Mouse (Mus musculus): ENCODE data around the gene Scn2b. TPM values are rescaled to one million over a fixed set of nuclear protein-coding genes. Genes with fewer than 3 reads are reported as not detected.

Scn2b gene
- polyA plus RNA-seq, 1 experiment from 2014 or later, result 4.9 TPM

DNA sequence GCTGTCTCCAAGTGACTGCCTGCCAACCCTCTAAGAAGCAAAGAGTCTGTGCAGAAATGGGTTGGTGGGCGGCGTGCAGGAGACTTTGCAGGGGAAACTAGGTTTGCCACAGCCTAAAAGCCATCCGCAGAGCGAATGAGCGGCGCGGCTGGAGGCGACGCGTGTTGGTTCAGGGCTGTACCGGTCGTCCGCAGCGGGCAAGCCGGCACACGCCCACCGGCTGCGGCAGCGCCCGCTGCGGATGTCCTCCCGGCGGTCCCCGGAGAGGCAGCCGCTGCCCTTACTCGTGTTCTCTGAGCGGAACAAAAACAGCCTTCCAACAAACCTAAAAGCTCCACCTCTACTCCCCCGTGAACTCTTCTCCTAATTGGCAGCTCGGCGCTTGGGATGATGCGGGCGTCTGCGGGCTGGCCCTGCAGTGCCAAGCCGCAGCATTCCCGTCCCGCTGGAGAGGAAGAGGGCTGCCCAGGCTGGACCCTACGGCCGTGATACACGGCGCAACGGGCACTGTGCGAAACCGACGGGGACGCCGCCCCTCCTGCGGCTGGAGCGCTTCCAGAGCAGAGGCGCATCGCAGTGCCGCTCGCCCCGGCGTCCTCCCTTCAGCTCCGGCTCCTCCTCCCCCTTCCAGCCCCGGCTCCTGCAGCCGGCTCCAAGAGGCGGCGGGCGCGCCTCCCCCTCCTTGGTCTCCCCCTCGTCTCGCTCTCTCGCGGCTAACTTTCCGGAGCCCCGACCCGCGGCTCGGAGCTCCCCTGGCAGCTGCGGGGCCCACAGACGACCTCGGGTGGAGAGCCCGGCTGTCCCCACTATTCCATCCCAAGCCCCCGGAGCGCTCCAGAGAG lies 20.8 kb downstream of the Scn2b start, which contains the start of gene Scn4b:
TSS of gene Scn4b (plus strand) at position 205 of the 842 bp plus-strand sequence.
- DNase-seq (ENCODE audit: low spot score) (peak; percentile 64), ATAC-seq (replicated peaks; ENCODE audit: insufficient number of reproducible peaks, low FRiP score, low TSS enrichment, low read depth) (0 out of 2 replicates have a peak, but pooled peaks have one; percentile 31)
- WGBS, result under 1% methylated on average over 74 of the region's 76 CpGs
- peaks cover 39% of the 10 kb centered on the region for H3K27me3 ChIP-seq (ENCODE audit: control insufficient read depth, insufficient read depth, low read length)
- H3K4me2 ChIP-seq (ENCODE audit: low read depth, low read length), result peak within 1 kb of the TSS; percentile 97
- H3K27ac ChIP-seq (replicated peaks; ENCODE audit: low read depth, low read length), result no peak within 1 kb of the TSS
- H3K36me3 ChIP-seq (replicated peaks; ENCODE audit: control insufficient read depth, insufficient read depth, low read depth, low read length), result no peaks in the 10 kb centered on the region
- H3K4me1 ChIP-seq (ENCODE audit: control insufficient read depth, insufficient read depth, low read length), result peaks cover 6% of the 10 kb centered on the region
- H3K9me3 ChIP-seq (replicated peaks; ENCODE audit: control insufficient read depth, low read length), result no peaks in the 10 kb centered on the region
- H3K9ac ChIP-seq (replicated peaks; ENCODE audit: low read length), result peak within 1 kb of the TSS; percentile 44
- peak within 1 kb of the TSS; percentile 49 for H3K4me3 ChIP-seq (ENCODE audit: low read depth, low read length)

DNA sequence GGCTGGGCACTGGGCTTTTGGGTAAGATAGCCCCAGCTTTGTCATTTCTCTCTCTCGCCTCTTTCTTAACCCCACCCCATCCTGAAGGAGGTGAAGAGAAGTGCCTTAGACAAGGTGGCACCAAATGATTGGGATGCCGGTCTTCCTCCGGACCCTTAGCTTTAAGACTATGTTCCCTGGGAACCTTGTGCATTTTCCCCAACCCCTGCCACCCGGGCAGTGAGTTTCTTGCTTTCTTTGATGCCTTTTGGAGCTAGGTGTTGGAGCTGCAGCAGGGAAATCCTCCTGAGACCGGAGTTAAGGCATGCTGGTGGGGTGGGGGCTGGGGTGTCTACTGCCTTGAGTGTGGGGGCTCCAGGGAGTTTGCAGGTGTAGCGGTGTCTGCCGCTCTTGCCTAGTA lies 21.5 kb downstream of the Scn2b start:
- Histone ChIP-seq H3K36me3 (replicated peaks; ENCODE audit: control insufficient read depth, insufficient read depth, low read depth, low read length) (no peaks in the 10 kb centered on the region), H3K4me3 (ENCODE audit: low read depth, low read length) (peak overlapping the region; percentile 49), H3K9me3 (replicated peaks; ENCODE audit: control insufficient read depth, low read length) (no peaks in the 10 kb centered on the region), H3K27me3 (ENCODE audit: control insufficient read depth, insufficient read depth, low read length) (peaks cover 44% of the 10 kb centered on the region), H3K9ac (replicated peaks; ENCODE audit: low read length) (no peak overlapping the region), H3K27ac (replicated peaks; ENCODE audit: low read depth, low read length) (no peak overlapping the region), H3K4me2 (ENCODE audit: low read depth, low read length) (peak overlapping the region; percentile 97), H3K4me1 (ENCODE audit: control insufficient read depth, insufficient read depth, low read length) (peaks cover 6% of the 10 kb centered on the region)
- WGBS, result 5% methylated on average over 7 of the region's 7 CpGs
- no peak for DNase-seq (ENCODE audit: low spot score)
- ATAC-seq (replicated peaks; ENCODE audit: insufficient number of reproducible peaks, low FRiP score, low TSS enrichment, low read depth), result no peak

DNA sequence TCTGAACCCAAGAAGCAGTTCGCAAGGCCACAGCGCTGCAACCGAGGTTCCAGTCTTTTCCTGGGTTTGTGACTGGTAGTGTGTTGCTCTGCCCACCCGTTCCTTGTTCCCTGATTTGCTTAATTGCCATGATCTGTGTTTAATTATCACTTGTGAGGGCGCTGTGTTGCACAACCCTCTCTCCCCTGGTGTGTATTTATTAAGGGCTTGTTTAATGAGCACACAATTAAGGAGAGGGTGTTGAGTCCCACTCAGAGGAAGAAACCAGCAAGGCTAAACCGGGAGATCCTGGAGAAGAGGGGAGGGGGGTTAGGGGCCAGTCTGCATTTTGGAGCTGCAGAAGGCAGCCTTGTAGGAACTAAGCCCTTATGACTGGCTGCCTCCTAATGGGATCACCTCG lies 23.4 kb downstream of the Scn2b start:
- no peak overlapping the region for H3K9ac ChIP-seq (replicated peaks; ENCODE audit: low read length)
- no peak for ATAC-seq (replicated peaks; ENCODE audit: insufficient number of reproducible peaks, low FRiP score, low TSS enrichment, low read depth)
- H3K4me1 ChIP-seq (ENCODE audit: control insufficient read depth, insufficient read depth, low read length), result peaks cover 8% of the 10 kb centered on the region
- H3K27me3 ChIP-seq (ENCODE audit: control insufficient read depth, insufficient read depth, low read length), result peaks cover 54% of the 10 kb centered on the region
- no peak overlapping the region for H3K4me3 ChIP-seq (ENCODE audit: low read depth, low read length)
- H3K27ac ChIP-seq (replicated peaks; ENCODE audit: low read depth, low read length), result no peak overlapping the region
- no peaks in the 10 kb centered on the region for H3K36me3 ChIP-seq (replicated peaks; ENCODE audit: control insufficient read depth, insufficient read depth, low read depth, low read length)
- 34% methylated on average over 7 of the region's 7 CpGs for WGBS
- no peak overlapping the region for H3K4me2 ChIP-seq (ENCODE audit: low read depth, low read length)
- no peaks in the 10 kb centered on the region for H3K9me3 ChIP-seq (replicated peaks; ENCODE audit: control insufficient read depth, low read length)
- DNase-seq (ENCODE audit: low spot score), result no peak

DNA sequence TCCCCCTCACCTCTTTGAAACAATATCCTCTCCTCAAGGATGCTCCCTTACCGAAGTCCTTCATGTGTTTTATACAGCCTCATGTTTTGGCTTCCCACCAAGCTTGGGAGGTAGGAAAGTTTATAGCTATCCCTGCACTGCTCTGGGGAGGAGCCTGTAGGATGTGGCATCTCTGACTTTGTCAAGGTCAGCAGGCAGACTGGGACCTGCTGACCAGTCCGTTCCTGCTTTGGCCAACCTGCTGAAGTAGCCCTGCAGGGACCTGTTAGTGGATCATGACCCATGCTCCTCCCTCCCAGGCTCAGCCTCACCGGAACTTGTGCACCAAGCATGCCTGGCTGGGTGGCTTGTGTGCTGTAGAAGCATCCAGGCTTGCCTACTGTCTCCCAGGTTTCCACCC lies 25.1 kb downstream of the Scn2b start:
- peaks cover 9% of the 10 kb centered on the region; the same call in 1 of the 2 replicates for H3K4me1 ChIP-seq (ENCODE audit: control insufficient read depth, insufficient read depth, low read length)
- no peaks in the 10 kb centered on the region for H3K9me3 ChIP-seq (replicated peaks; ENCODE audit: control insufficient read depth, low read length)
- no peak for ATAC-seq (replicated peaks; ENCODE audit: insufficient number of reproducible peaks, low FRiP score, low TSS enrichment, low read depth)
- 61% methylated on average over 3 of the region's 3 CpGs for WGBS
- no peak overlapping the region for H3K27ac ChIP-seq (replicated peaks; ENCODE audit: low read depth, low read length)
- H3K9ac ChIP-seq (replicated peaks; ENCODE audit: low read length), result no peak overlapping the region
- no peak for DNase-seq (ENCODE audit: low spot score)
- no peaks in the 10 kb centered on the region for H3K36me3 ChIP-seq (replicated peaks; ENCODE audit: control insufficient read depth, insufficient read depth, low read depth, low read length)
- H3K27me3 ChIP-seq (ENCODE audit: control insufficient read depth, insufficient read depth, low read length), result peaks cover 53% of the 10 kb centered on the region
- H3K4me3 ChIP-seq (ENCODE audit: low read depth, low read length), result no peak overlapping the region
- H3K4me2 ChIP-seq (ENCODE audit: low read depth, low read length), result no peak overlapping the region

DNA sequence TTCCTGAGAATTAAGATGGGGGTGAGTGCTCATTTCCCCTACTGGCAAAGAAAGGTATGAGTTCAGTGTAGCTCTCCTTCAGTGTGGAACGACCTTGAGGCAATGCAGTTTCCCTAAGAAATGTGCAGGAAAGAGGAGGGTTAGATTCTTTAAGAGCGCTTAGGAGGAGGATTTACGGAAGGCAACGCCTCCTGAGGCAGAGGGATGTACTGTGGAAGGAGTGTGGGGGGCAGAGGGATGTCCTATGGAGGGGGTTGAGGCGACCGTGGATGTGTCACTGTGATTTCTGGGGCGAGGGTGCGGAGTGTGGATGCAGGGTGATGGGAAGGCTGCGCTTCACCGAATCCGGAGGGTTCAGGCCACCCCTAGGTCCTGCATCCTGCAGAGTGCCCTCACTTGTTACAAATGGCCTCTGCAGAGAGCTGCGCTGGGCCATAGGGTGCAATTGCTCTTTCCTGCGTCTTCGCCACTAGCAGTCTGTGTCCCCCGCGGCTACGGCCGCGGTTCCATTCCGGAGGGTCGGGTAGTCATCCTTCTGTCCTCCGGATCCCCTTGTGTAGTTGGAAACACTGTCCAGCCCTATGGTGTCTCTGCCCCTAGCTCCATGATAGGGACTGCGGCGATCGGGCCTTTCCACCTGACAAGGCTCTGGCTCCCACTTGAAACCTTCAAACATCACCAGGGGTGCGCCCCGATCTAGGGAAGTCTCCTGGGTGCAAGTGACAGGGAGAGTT lies 28.1 kb downstream of the Scn2b start:
- Histone ChIP-seq H3K27ac (replicated peaks; ENCODE audit: low read depth, low read length) (no peak overlapping the region), H3K36me3 (replicated peaks; ENCODE audit: control insufficient read depth, insufficient read depth, low read depth, low read length) (no peaks in the 10 kb centered on the region), H3K4me3 (ENCODE audit: low read depth, low read length) (peak overlapping the region; percentile 28), H3K9ac (replicated peaks; ENCODE audit: low read length) (peak overlapping the region; percentile 36), H3K4me1 (ENCODE audit: control insufficient read depth, insufficient read depth, low read length) (0 out of 2 replicates have a peak, but pooled peaks cover 3% of the 10 kb centered on the region), H3K9me3 (replicated peaks; ENCODE audit: control insufficient read depth, low read length) (no peaks in the 10 kb centered on the region), H3K4me2 (ENCODE audit: low read depth, low read length) (peak overlapping the region; percentile 65), H3K27me3 (ENCODE audit: control insufficient read depth, insufficient read depth, low read length) (peaks cover 26% of the 10 kb centered on the region)
- 4% methylated on average over 27 of the region's 27 CpGs for WGBS
- DNase-seq (ENCODE audit: low spot score) (no peak), ATAC-seq (replicated peaks; ENCODE audit: insufficient number of reproducible peaks, low FRiP score, low TSS enrichment, low read depth) (0 out of 2 replicates have a peak, but pooled peaks have one; percentile 39)

DNA sequence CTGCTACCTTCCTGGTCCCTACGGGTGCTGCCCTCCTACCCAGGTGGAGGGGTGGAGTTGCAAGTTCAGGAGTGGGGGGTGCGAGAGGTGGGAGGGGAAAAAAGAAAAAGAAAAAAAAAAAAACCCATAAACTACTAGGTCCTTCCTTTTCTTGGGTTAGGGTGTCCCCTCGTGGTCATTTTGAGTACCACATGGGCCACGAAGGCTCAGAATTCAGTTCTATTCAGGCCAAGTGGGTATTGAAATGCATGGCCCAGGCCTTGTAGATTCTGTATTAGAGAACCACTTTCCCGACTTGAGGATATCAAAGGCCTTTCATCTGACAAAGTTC lies 28.6 kb downstream of the Scn2b start:
- Histone ChIP-seq H3K4me1 (ENCODE audit: control insufficient read depth, insufficient read depth, low read length) (0 out of 2 replicates have a peak, but pooled peaks cover 3% of the 10 kb centered on the region), H3K9me3 (replicated peaks; ENCODE audit: control insufficient read depth, low read length) (no peaks in the 10 kb centered on the region), H3K4me2 (ENCODE audit: low read depth, low read length) (peak overlapping the region; percentile 65), H3K36me3 (replicated peaks; ENCODE audit: control insufficient read depth, insufficient read depth, low read depth, low read length) (no peaks in the 10 kb centered on the region), H3K9ac (replicated peaks; ENCODE audit: low read length) (peak overlapping the region; percentile 36; the same call in 1 of the 2 replicates), H3K4me3 (ENCODE audit: low read depth, low read length) (peak overlapping the region; percentile 28), H3K27ac (replicated peaks; ENCODE audit: low read depth, low read length) (no peak overlapping the region), H3K27me3 (ENCODE audit: control insufficient read depth, insufficient read depth, low read length) (peaks cover 26% of the 10 kb centered on the region)
- ATAC-seq (replicated peaks; ENCODE audit: insufficient number of reproducible peaks, low FRiP score, low TSS enrichment, low read depth) (peak; percentile 52; the same call in 1 of the 2 replicates), DNase-seq (ENCODE audit: low spot score) (peak; percentile 78)
- 1% methylated on average over 5 of the region's 5 CpGs for WGBS

DNA sequence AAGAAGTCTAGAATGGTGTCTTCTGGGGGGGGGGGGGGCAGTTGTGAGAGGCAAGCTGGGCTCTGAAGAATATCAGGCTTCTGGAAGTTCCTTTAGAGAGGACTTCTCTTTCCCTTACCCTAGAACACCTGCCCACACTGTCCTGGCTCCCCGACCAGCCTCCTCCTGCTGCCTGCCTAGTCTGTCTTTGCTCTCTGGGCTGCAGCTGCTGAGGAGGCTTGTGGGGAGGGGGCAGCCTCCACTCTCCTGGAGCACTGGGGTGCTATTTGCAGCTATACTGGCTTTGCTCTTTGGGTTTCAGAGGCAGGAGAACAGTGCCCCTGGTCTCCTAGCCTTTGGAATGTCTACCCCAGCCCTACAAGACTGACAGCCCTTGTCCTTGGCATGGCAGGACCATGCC lies 33.4 kb downstream of the Scn2b start:
- 75% methylated on average over 1 of the region's 1 CpGs for WGBS
- no peak for DNase-seq (ENCODE audit: low spot score)
- Histone ChIP-seq H3K4me2 (ENCODE audit: low read depth, low read length) (no peak overlapping the region), H3K4me3 (ENCODE audit: low read depth, low read length) (no peak overlapping the region), H3K36me3 (replicated peaks; ENCODE audit: control insufficient read depth, insufficient read depth, low read depth, low read length) (no peaks in the 10 kb centered on the region), H3K27me3 (ENCODE audit: control insufficient read depth, insufficient read depth, low read length) (peaks cover 2% of the 10 kb centered on the region), H3K9me3 (replicated peaks; ENCODE audit: control insufficient read depth, low read length) (no peaks in the 10 kb centered on the region), H3K9ac (replicated peaks; ENCODE audit: low read length) (no peak overlapping the region), H3K4me1 (ENCODE audit: control insufficient read depth, insufficient read depth, low read length) (0 out of 2 replicates have a peak, but pooled peaks cover 1% of the 10 kb centered on the region), H3K27ac (replicated peaks; ENCODE audit: low read depth, low read length) (no peak overlapping the region)
- no peak for ATAC-seq (replicated peaks; ENCODE audit: insufficient number of reproducible peaks, low FRiP score, low TSS enrichment, low read depth)

DNA sequence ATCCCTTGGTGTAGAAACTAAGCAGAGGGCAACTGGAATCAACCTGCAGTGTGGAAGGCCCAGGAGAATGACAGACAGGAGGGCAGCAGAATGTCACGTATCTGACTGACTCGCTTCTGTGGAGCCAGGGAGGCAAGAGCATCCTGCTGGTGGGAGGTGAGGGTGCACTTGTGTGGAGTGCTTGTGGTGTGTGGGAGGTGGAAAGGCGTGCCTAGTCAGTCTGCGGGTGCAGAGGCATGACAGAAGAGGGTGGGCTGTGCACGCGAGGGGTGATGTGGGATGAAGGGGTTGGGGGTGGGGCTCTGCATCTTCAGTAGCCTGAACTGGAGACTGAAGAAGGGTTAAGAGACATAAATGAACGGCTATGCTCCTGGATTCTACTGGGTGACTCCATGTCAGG lies 35.8 kb downstream of the Scn2b start:
- H3K4me3 ChIP-seq (ENCODE audit: low read depth, low read length), result no peak overlapping the region
- DNase-seq (ENCODE audit: low spot score), result no peak
- WGBS, result 76% methylated on average over 7 of the region's 7 CpGs

More for the DNA sequence above, 35.8 kb downstream of the Scn2b start:
- H3K36me3 ChIP-seq (replicated peaks; ENCODE audit: control insufficient read depth, insufficient read depth, low read depth, low read length), result no peaks in the 10 kb centered on the region
- no peaks in the 10 kb centered on the region for H3K27me3 ChIP-seq (ENCODE audit: control insufficient read depth, insufficient read depth, low read length)
- H3K4me2 ChIP-seq (ENCODE audit: low read depth, low read length), result no peak overlapping the region
- no peak overlapping the region for H3K9ac ChIP-seq (replicated peaks; ENCODE audit: low read length)
- no peak overlapping the region for H3K27ac ChIP-seq (replicated peaks; ENCODE audit: low read depth, low read length)
- no peaks in the 10 kb centered on the region for H3K4me1 ChIP-seq (ENCODE audit: control insufficient read depth, insufficient read depth, low read length)
- no peaks in the 10 kb centered on the region for H3K9me3 ChIP-seq (replicated peaks; ENCODE audit: control insufficient read depth, low read length)
- no peak for ATAC-seq (replicated peaks; ENCODE audit: insufficient number of reproducible peaks, low FRiP score, low TSS enrichment, low read depth)
